Comparison of ENCODE assay signal across 9 mouse cellular contexts in the genomic region with DNA sequence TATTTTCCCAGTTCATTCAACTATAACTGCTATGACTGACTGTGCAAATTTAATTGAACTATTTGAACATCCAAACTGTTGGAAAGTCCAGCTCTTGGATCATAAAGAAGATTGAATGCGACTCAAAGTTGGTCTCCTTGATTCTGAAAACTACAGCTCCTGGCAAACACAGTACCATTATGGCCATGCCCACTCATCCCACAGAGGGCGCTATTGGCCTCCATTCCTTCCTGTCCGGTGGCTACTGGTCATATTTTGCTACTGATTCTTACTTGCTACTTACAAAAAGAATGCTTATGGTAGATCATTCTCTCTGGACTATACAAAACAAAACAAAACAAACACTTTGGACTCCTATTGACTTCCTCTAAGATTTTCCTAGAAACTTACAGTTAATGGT.
DNase-seq lines count a peak whose midpoint lies in the region; ATAC-seq and TF ChIP-seq lines count a peak whose summit lies in the region.
"Had no signal": no experiment of that assay in that cellular context is flagged by ENCODE, and none has a peak within 500 bp of the region (broad histone marks: within the 10 kb centered on the region; RNA-seq: fewer than 3 reads in every experiment).

No protein-coding gene starts in this region.

- DNase-seq in ES-CJ7 (ENCODE audit: low read depth, low spot score): peak; percentile 28
- DNase-seq in c-Kit-positive CD71-negative TER-119-negative erythroid progenitor cells, embryonic 14.5 days (ENCODE audit: low read depth): peak; percentile 33
- peak; percentile 62 for DNase-seq in gastrocnemius, adult 2 months
- peak; percentile 36 to 65 for DNase-seq in layer of hippocampus, postnatal 14 days (ENCODE audit: low spot score in 2 of 2)
- DNase-seq in mesoderm, embryonic 11.5 days (ENCODE audit: low read depth, low spot score): peak; percentile 60

- H3K27ac ChIP-seq in intestine, postnatal 0 days (ENCODE audit: low read depth, low read length): no peak overlapping the region
- H3K27ac ChIP-seq in intestine, embryonic 15.5 days: no peak overlapping the region
- H3K27ac ChIP-seq in gastrocnemius, adult 2 months: no peak overlapping the region

- H3K9me3 ChIP-seq in intestine, postnatal 0 days (ENCODE audit: control insufficient read depth): no peaks in the 10 kb centered on the region
- H3K9me3 ChIP-seq in intestine, embryonic 15.5 days: no peaks in the 10 kb centered on the region

- H3K27me3 ChIP-seq in intestine, postnatal 0 days (replicated peaks; ENCODE audit: control insufficient read depth, insufficient read depth, low read length): no peaks in the 10 kb centered on the region
- H3K27me3 ChIP-seq in intestine, embryonic 15.5 days (replicated peaks): no peaks in the 10 kb centered on the region

- 20% methylated on average over 3 of the region's 3 CpGs for WGBS in intestine, postnatal 0 days
- 23% methylated on average over 3 of the region's 3 CpGs for WGBS in intestine, embryonic 15.5 days

- H3K9ac ChIP-seq in intestine, postnatal 0 days (ENCODE audit: low read depth, low read length): no peak overlapping the region
- no peak overlapping the region for H3K9ac ChIP-seq in intestine, embryonic 15.5 days

- H3K4me3 ChIP-seq in intestine, postnatal 0 days (ENCODE audit: low read depth, low read length): no peak overlapping the region
- H3K4me3 ChIP-seq in intestine, embryonic 15.5 days (replicated peaks): no peak overlapping the region
- no peak overlapping the region for H3K4me3 ChIP-seq in gastrocnemius, adult 2 months
- H3K4me3 ChIP-seq: myocyte had no signal

- no peak overlapping the region for H3K4me2 ChIP-seq in intestine, postnatal 0 days (replicated peaks; ENCODE audit: low read depth)
- H3K4me2 ChIP-seq in intestine, embryonic 15.5 days (replicated peaks): no peak overlapping the region

- intact Hi-C loops in gastrocnemius, adult 2 months (cut with DNase I): loop anchor here (5.0 kb wide), 1 partner anchor 183 kb away; no protein-coding TSS in a partner anchor

- H3K36me3 ChIP-seq in intestine, postnatal 0 days (ENCODE audit: control insufficient read depth, insufficient read depth): no peaks in the 10 kb centered on the region
- H3K36me3 ChIP-seq in intestine, embryonic 15.5 days: no peaks in the 10 kb centered on the region

- H3K4me1 ChIP-seq in intestine, postnatal 0 days (replicated peaks; ENCODE audit: control insufficient read depth, insufficient read depth, low read length): no peaks in the 10 kb centered on the region
- no peaks in the 10 kb centered on the region for H3K4me1 ChIP-seq in intestine, embryonic 15.5 days (replicated peaks)

- ATAC-seq in intestine, postnatal 0 days: no peak
- ATAC-seq in intestine, embryonic 15.5 days: no peak
- no peak for ATAC-seq in erythroid progenitor cell, adult 5-6 weeks (replicated peaks; ENCODE audit: low FRiP score, poor library complexity, severe bottlenecking)

- peak; percentile 78 for TF ChIP-seq CTCF in intestine, postnatal 0 days (IDR thresholded peaks at IDR 0.05; ENCODE audit: low read depth)
- TF ChIP-seq CTCF in gastrocnemius, adult 2 months (IDR thresholded peaks at IDR 0.05): peak; percentile 70
